Mouse (Mus musculus) layer of hippocampus, adult 18-20 months (tissue): ENCODE results near the gene Rtn4. TPM values are rescaled to one million over a fixed set of nuclear protein-coding genes. Genes with fewer than 3 reads are reported as not detected.

Experiments
- DNase-seq, 2 experiments: peaks; one replicate each; pipeline ENCODE4 v3.0.0; 2022; ENCODE audit warnings: low spot score in 2 of 2
- total RNA-seq, 2 experiments: library from RNA; stranded (reverse); gene quantifications; 2 replicates each; pipeline ENCODE4 v1.2.3; 2021

Rtn4 gene
- total RNA-seq, 2 experiments from 2014 or later: 468 to 492 TPM

DNA sequence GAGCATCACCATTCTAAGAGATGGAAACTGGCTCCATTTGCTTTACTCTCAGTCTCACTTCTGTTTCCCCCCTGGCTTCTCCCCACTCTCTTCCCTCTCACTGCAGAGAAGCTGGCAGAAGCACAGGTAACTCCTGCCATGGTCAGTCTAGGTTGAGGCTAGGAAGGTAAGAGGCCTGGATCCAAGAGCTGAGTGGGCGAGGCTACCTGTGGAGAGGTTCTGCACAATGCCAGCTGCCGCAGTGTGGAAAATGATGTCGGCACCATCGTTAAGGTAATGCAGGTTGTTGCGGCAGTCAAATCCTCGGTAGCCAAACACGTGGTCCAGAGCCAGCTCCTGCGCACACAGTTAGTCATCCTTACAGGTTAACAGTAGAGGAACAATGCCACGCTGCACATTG, 68.6 kb downstream of the Rtn4 start:
- DNase-seq: no peak

GRCm38 (mm10) chr11:29762768-29763167, 70.0 kb downstream of the Rtn4 start:
- DNase-seq: no peak

- DNase-seq: peak in 1 of 2 experiments; percentile 64
These were observed 72.3 kb downstream of the Rtn4 start for GRCm38 (mm10) chr11:29765063-29765462.

DNA sequence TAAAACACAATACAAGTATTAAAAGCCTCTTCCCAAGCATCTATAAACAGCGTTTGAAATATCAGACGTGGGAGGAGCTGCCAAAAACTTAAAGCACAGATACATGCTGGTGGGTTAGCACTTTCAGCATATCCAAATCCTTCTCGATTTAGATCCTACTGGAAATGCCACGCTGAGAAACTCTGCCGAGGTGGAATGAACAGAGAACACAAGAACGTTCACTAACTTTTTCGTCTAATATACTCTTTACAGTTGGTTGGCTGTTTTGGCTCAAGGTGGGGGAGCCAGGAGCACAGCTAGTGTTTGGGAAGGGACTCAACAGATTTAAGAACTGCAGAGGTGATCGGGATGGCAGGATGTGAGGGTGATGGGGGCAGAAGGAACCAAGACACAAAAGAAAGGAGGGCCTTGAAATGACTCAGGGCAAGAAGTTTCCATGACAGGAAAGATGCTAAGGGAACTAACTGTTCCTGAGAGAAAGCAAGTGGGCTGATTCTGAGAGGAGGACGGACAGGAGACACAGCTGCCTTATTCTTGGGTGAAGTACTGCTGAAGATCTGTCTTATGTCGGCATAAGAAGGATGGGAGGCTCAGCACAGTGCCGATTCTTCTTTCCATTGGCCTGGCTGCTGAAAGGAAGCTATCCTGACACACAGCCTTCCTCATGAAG, 73.7 kb downstream of the Rtn4 start:
- peak in 1 of 2 experiments; percentile 45 for DNase-seq

DNA sequence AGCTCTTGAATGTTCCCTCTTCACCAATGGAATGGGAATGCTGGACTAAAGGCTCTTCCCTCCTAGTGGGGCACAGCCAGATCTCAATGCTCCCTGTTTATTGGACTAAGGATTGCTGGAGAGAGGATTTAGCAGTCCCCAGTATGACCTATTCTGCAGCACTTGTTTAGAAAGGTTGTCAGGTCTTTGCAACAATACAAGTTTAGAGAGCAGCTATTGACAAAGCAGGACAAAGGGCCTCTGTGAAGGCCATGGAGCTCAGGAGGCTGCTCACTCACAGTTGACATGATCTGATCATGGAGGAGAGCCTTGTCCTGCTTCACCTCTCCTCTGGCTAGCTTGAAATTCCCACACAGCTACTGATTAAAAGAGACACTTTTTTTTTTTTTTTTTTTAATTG, 75.8 kb downstream of the Rtn4 start:
- DNase-seq: no peak

DNA sequence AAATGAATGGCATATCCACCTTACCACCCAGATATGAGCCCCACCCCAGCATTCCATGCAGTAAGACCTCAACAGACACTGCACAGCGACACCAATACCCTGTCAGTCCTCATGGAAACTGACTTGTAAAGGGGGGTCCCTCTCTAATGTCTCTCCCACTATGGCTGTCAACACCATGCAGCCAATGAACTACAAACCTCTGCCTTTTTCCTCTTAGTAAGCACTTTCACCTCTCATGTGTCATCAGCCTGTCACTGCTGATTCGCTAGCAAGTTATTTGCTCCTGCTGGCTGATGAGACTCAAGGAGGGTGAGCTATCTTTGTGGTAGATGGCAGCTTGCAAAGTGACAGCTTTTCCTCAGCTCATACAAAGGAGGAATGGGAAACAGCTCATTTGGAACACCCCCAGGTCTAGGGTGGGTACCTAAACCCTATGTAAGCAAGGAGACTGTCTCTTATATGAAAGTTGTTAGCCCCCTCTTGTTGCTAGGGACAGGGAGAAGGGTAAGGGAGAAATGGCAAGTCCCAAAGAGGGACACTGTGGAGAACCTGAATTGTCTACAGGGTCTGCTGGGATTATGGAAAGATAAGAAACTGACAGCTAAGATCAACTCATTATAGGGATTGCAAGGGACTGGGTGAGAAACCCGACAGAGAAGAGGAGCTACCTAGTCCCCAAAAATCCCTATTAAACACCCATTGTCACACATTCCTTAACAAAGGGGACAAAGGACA, 78.1 kb downstream of the Rtn4 start:
- DNase-seq: no peak

GRCm38 (mm10) chr11:29772279-29772678, 79.5 kb downstream of the Rtn4 start:
- no peak for DNase-seq

DNA sequence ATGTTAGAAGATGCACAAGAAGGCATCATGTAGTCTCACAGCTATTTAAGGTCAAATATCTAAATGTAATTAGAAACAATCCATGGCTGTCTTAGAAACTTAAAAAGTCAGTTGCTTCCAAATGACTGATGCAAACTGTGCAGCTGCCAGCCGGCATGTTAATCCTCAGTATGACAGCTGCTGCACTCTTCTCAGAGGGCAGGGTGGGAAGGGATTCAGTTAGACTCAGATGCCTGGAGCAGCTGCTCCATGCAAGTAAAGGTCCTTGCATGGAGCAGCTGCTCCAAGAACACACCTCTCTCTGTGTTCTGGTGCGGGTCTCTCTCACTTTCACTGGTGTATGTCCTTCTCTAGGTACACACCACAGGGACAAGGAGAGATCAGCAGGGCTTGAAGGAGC, 81.5 kb downstream of the Rtn4 start:
- DNase-seq: peak in 1 of 2 experiments; percentile 60

DNA sequence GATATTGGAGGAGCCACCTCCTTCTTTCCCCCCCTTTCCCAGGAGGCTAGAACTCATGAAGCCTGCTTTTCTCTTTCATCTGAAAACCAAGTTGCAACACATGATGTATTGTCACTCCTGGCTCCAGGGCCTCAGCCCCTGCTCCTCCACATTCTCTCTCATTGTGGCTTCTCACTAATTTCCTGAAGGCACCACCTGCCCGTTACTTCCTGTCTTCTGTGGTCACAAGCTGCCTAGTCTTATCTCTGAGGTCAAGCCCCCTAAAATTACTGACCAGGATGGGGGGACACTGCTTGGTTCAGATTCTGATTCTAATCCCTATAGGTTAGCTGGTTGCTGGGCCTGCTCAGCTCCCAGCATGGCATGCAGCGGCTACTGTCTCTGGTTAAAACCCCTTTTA, 82.0 kb downstream of the Rtn4 start:
- no peak for DNase-seq

DNA sequence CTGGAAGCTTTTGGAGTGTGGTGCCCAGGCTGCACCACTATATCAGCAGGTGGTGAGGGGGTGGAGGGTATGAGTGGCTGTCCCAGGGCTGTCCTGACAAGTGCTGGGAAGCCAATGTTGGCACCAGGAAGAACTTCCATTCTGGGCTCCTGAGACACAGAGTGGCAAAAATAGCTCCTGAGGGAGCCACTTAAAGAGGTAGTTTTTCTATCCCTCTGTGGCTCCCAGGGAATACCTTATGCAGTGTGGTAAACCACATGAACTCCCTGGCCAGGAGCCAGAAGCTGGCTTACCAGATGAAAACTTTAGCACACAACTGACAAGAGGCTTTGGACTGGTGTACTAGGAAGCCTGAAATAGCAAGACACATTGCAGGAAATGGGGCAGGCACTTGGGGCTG, 85.2 kb downstream of the Rtn4 start:
- DNase-seq: peak; percentile 44 to 85

- no peak for DNase-seq
These were observed 86.2 kb downstream of the Rtn4 start for GRCm38 (mm10) chr11:29778936-29779335.

DNA sequence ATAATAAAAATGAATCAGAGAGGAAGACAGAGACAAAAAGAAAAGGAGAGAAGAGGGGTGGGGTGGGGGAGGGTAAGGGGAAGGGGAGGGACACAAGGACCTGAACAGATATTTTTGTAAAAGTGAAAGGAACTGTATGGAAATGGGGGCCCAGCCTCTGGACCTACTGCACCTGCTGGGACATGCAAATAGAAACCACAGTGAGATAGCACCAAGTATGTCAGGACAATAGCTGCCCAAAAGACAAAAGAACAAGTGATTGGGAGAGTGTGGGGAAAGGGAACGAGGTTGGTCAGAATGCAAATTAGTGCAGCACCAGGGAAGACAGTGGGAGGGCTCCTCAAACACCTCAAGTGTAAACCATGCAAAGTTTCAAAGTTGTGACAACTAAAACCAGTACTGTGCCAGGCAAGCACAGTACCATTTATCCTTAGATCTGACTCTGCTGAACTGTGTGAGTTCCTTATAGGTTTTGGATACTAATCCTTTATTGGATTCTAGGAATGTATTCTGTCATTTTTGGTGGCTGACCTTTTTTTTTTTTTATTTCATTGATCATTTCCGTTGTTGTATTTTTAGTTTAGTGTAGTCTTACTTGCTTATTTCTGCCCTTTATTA, 86.8 kb downstream of the Rtn4 start:
- no peak for DNase-seq

- DNase-seq: no peak
These were observed 94.0 kb downstream of the Rtn4 start for GRCm38 (mm10) chr11:29786583-29787219.

GRCm38 (mm10) chr11:29787473-29787872, 94.7 kb downstream of the Rtn4 start:
- DNase-seq: peak in 1 of 2 experiments; percentile 50

DNA sequence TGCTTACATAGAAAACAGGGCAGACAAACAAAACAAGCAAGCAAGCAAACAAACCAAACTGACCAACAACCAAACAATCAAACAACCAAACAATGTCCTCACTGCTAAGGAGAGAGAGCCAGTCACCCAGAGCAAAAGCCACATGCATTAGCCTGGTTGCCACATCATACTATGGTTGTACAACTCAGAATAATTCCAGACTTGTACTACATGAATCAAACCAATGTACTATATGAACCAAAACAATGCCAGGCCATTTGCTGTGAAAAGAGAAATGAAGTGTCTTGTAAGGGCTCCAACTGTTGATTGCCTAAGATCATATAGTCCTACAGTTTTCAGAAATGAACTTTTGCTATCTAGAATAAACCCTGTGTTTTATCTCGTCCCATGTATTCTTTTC, 95.8 kb downstream of the Rtn4 start:
- DNase-seq: no peak

- peak; percentile 91 to 96 for DNase-seq
These were observed 96.3 kb downstream of the Rtn4 start for GRCm38 (mm10) chr11:29788921-29789638.

DNA sequence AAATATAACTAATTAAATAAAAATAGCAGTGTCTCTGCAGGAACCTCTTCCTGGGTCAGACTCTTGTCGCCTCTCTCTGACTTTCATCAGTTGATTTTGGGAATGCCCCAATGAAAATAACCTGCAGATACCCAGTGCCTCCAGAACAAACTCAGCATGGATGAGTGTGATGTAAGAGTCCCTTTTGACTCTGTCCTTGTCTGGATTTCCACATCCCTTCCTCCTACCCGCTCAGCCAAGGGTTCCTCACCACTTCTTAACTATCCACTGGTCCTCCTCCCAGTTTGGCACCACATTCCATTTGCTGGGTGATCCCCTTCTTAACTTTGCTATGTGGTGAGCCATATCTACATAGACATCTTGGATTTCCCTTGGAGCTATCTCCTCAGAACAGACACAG, 98.0 kb downstream of the Rtn4 start:
- no peak for DNase-seq
